Mouse (Mus musculus) myocyte (in vitro differentiated cells): ENCODE measurements around the gene Zdhhc12.

Experiments used
- CEBPB ChIP-seq: IDR thresholded peaks from 2 replicates; pipeline ENCODE4 v1.6.1; 2011; ENCODE audit warnings: mild to moderate bottlenecking, moderate library complexity; ENCODE audit not compliant: poor library complexity, insufficient read depth, severe bottlenecking
- E2F4 ChIP-seq: IDR thresholded peaks from one replicate; pipeline ENCODE4 v1.6.1; 2011; ENCODE audit warnings: mild to moderate bottlenecking, control low read depth, moderate library complexity; ENCODE audit not compliant: insufficient read depth
- MAX ChIP-seq: IDR thresholded peaks from one replicate; pipeline ENCODE4 v1.6.1; 2011; ENCODE audit warnings: low read depth, mild to moderate bottlenecking, control low read depth
- MYOD1 ChIP-seq, 3 experiments: IDR thresholded peaks; one replicate each; pipeline ENCODE4 v1.6.1; 2011; ENCODE audit warnings: control low read depth in 2 of 3, low read depth in 2 of 3, mild to moderate bottlenecking in 2 of 3, moderate library complexity in 1 of 3; ENCODE audit not compliant: insufficient read length in 2 of 3, control insufficient read depth in 1 of 3
- MYOG ChIP-seq, 3 experiments: IDR thresholded peaks; one replicate each; pipeline ENCODE4 v1.6.1; 2011; ENCODE audit warnings: control low read depth in 2 of 3, low read depth in 2 of 3, mild to moderate bottlenecking in 2 of 3; ENCODE audit not compliant: insufficient read length in 2 of 3, control insufficient read depth in 1 of 3, insufficient read depth in 1 of 3
- POLR2A ChIP-seq: IDR thresholded peaks from one replicate; pipeline ENCODE4 v1.6.1; 2011; ENCODE audit warnings: low read depth, mild to moderate bottlenecking, control low read depth, moderate library complexity; ENCODE audit not compliant: insufficient read length
- POLR2AphosphoS2 ChIP-seq: IDR thresholded peaks from one replicate; pipeline ENCODE4 v1.6.1; 2011; ENCODE audit warnings: low read depth, control low read depth; ENCODE audit not compliant: insufficient read length
- REST ChIP-seq: IDR thresholded peaks from one replicate; pipeline ENCODE4 v1.6.1; 2011; ENCODE audit warnings: mild to moderate bottlenecking, control low read depth, moderate library complexity; ENCODE audit not compliant: insufficient read depth, insufficient read length
- SRF ChIP-seq: IDR thresholded peaks from one replicate; pipeline ENCODE4 v1.6.1; 2011; ENCODE audit warnings: low read depth; ENCODE audit not compliant: control insufficient read depth, insufficient read length
- TCF12 ChIP-seq: IDR thresholded peaks from one replicate; pipeline ENCODE4 v1.6.1; 2011; ENCODE audit warnings: mild to moderate bottlenecking, control low read depth; ENCODE audit not compliant: poor library complexity, insufficient read depth, severe bottlenecking
- USF1 ChIP-seq: IDR thresholded peaks from one replicate; pipeline ENCODE4 v1.6.1; 2011; ENCODE audit warnings: low read depth, mild to moderate bottlenecking, control low read depth, moderate library complexity

DNA sequence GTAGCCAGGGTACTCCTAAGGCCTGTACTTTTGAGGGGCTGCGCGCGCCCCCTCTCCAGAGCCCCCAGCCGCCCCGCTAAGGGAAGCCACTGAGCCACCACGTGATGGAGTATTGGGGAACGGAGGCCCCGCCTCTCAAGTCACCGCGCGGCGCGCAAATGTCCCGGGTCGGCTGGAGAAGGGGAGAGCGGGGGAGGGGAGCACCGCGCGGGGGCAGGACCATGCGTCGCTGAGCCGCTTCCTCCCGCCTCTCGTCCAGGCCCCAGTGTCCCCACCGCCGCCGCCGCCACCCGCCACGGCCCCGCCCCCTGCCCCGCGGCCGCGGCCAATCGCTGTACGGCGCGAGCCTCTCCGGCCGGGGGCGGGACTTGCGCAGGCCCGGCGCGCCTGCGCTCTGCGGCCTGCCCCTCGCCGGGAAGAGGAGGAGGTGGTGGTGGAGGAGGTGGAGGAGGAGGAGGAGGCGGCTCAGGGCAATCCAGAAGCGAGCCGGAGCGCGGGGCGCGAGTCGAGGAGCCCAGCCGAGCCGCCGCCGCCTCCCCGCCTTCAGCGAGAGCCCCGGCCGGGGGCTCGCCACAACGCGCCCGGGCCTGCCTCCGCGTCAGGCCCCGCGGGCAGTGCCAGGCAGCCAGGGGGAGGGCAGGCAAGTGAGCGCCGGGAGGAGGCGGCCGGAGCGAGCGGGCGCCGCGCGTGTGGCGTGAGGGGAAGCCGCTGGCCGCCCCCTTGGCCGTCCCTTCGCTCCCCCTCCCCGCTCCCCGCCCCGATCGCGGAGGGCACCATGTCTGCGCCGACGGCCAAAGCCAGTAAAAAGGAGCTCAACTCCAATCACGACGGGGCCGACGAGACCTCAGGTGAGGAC lies 27.2 kb downstream of the Zdhhc12 start:
- TF ChIP-seq USF1 = peak; percentile 87
- TF ChIP-seq POLR2A = peak; percentile 79
- no peak for TF ChIP-seq E2F4
- TF ChIP-seq CEBPB = no peak
- no peak for TF ChIP-seq TCF12
- peak; percentile 75 for TF ChIP-seq POLR2AphosphoS2
- peak; percentile 3 for TF ChIP-seq REST
- no peak for TF ChIP-seq MYOG (IDR thresholded peaks at IDR 0.05; ENCODE audit: control insufficient read depth in 1 of 3, insufficient read depth in 1 of 3, insufficient read length in 2 of 3, low read depth in 2 of 3)
- no peak for TF ChIP-seq MYOD1 (IDR thresholded peaks at IDR 0.05; ENCODE audit: control insufficient read depth in 1 of 3, insufficient read length in 2 of 3, low read depth in 2 of 3)
- no peak for TF ChIP-seq MAX
- TF ChIP-seq SRF = no peak
